Mouse (Mus musculus) heart, adult 8-10 months (tissue): ENCODE data around the gene Podxl2. TPM values are rescaled to one million over a fixed set of nuclear protein-coding genes. Genes with fewer than 3 reads are reported as not detected.
A peak's percentile ranks its signal among the peaks of the same experiment; 100 is the strongest.

ENCODE experiments used
- DNase-seq: peaks from one replicate; pipeline ENCODE4 v3.0.0; 2022; ENCODE audit warnings: low spot score
- total RNA-seq, 4 experiments: library from RNA; stranded (reverse); gene quantifications; 2 replicates each; pipeline ENCODE4 v1.2.4; 2022

Podxl2 gene
- total RNA-seq, 4 experiments from 2014 or later = 13.7 to 14.8 (median 14.2) TPM

- no peak for DNase-seq
These were observed 14.7 kb upstream of the Podxl2 start for GRCm38 (mm10) chr6:88889410-88890042.

GRCm38 (mm10) chr6:88886417-88886967 lies 11.6 kb upstream of the Podxl2 start:
- DNase-seq = no peak

DNA sequence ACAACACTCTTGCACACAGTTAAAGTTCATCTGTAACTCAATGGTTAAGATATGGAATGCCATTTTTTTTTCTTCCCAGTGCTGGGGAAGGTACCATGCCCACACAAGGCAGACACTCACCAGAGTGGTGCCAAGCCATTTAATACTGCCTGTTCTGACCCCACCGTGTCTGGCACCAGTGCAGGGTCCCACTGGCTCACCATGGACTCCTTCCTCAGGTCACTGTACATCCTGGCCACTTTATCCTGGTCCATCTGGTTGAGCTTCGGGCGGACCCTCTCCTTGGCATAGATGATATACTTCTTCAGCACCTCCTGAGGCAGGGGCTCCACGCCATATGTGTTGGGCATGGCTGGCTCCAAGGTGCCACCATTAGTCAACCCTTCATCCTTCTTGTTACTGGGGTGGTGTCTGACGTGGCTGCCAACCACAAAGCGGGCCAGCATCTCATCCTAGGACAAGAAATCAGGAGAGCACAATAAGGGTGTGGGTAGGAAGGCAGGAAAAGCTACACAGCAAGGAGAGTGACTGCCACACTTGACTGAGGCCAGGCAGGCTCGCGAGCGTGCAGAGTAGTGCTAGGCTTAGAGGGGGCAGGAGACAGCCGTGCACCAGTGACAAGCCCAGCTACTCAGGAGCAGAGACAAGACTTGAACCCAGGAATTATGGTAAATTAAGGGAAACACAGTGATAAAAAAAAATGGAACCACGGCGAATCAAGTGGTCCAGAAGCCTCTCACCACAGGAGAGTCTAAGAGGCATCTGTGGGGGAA lies 11.0 kb upstream of the Podxl2 start:
- DNase-seq = no peak

- DNase-seq = no peak
These were observed 9.8 kb upstream of the Podxl2 start for GRCm38 (mm10) chr6:88884690-88885089.

DNA sequence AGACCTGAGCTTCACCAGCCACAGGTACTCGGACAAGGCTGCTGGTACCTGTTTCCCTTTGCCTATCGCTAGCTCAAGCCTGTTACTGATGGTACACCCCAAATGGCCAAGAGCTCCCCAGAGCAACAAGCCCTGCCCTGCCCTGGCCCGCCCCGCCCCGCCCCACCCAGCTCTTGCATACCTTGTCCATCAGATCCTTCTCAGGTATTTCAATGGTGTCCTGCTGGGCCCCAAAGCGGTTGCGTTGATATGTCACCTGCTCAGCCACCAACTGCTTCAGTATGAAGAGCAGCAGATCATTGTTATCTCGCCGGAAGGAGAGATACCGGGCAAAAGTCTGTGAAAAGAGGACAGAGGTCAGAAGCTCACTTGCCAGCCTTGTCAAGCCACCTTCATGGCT lies 9.4 kb upstream of the Podxl2 start:
- no peak for DNase-seq

- no peak for DNase-seq
These were observed 6.5 kb upstream of the Podxl2 start for GRCm38 (mm10) chr6:88881334-88881733.

- DNase-seq = no peak
These were observed 4.6 kb upstream of the Podxl2 start for GRCm38 (mm10) chr6:88879471-88879870.

DNA sequence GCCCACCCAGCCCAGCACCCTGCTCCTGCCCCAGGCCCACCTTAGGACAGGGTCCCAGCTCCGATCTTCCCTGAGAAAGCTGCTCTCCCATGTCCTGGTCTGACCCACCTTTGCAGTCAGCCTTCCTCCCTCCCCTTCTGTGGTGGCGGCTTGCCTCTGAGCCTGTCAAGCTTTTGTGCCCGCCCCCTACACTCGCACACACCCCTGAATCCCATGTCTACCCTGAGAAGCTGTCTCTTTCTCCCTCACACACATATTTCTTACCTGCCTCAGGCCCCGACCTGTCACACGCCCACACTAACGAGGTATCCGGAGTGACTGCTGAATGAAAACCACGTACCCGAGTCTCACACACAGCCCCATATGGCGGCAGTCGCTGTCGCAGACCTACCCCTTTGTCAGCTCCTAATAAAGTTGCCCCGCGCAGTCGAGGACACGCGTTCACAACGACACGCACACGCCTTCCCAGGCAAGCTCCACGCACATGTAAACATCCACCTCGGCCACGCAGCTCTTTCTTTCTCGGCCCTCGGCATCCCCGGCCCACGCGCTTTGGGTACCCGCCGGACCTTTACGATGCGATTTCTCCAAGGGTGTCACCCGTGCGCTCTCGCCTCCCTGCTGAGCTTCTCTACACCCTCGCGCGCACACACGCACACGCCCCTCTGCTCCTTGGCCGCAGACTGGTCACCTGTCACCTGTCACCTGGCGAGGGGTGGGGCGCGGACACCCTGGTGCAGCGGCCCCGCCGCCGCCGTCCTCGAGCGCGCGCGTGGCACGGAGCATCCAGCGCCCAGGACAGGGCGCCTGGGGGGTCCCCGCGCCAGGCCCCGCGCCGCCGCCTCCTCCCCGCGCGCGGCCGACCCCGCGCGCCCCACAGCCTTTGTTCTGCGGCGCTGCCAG lies 628 bp downstream of the Podxl2 start:
- no peak for DNase-seq

- DNase-seq = no peak
These were observed 2.0 kb downstream of the Podxl2 start for GRCm38 (mm10) chr6:88872811-88873210.

GRCm38 (mm10) chr6:88871546-88871945 lies 3.3 kb downstream of the Podxl2 start:
- no peak for DNase-seq

DNA sequence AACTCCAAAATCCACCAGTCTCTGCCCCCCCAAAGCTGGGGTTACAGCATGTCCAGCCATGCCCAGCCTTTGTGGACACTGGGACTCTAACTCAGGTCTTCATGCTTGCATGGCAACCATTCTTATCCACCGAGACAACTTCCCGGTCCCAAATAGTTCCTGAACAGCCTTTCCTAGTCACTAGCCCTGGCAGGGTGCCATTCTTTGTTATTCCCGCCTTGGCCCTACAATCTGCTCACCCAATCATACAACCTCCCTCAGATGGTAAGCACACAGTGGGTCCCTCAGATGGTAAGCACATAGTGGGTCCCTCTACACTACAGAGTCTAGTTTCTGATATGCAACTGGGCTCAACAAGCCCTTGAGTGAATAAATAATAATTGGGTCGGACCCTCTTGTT lies 4.2 kb downstream of the Podxl2 start:
- no peak for DNase-seq

- DNase-seq = no peak
These were observed 5.4 kb downstream of the Podxl2 start for GRCm38 (mm10) chr6:88869459-88869858.

- DNase-seq = no peak
These were observed 9.1 kb downstream of the Podxl2 start for GRCm38 (mm10) chr6:88865704-88866103.

DNA sequence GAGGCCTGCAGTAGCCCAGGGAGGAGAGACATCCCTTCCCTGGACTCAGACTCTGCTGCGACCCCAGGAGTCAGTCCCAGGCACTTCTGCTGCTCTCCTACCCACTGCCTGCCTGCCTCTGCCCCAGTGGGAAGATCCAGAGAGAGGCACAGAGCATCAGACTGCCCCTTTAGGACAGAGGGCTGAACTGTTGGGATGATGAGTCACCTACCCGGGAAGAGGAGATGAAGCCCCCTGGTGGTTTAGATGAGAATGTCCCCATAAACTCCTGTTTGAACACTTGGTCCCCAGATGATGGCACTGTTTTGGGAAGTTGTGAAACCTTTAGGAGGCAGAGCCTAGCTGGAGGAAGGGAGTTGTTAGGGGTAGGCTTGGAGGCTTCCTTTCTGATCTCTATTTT lies 13.9 kb downstream of the Podxl2 start:
- DNase-seq = no peak

DNA sequence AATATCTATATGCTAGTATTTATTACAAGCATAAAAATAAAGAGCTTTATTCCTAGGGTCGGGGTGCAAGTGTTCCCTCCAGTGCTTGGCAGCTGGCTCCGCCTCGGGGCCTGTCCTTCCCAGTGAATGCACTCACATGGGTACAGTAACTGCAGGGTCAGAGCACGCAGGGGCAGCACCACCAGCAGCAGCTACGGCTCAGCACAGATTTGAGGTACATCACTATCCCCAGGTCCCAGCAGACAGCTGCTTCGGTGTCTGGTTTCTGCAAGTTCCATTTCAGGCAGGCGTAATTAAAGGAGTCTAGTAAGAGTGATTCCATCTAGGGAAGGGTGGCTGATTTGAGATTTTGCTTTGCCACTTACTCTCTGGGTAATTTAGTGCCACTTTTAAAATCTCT lies 16.5 kb downstream of the Podxl2 start:
- no peak for DNase-seq

DNA sequence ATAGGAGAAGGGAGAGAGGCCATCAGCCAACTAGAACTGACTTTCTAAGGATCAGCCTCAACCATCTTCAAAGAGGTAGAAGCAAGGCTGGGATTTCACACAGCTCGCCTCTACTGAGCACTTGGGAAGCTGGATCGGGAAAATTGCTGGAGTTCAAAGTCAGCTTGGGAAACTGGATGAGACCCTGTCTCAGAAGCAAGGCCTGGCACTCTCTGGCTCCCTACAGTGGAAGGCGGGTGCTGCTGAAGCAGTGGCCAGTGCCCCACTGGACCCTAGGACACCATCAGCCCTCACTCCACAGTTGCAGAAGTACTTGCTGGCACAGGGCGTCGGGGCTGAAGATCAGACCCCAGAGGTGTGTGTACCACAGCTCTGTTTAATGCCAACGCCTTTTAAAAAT lies 17.0 kb downstream of the Podxl2 start:
- DNase-seq = no peak

GRCm38 (mm10) chr6:88857249-88857648 lies 17.6 kb downstream of the Podxl2 start:
- peak; percentile 50 for DNase-seq

DNA sequence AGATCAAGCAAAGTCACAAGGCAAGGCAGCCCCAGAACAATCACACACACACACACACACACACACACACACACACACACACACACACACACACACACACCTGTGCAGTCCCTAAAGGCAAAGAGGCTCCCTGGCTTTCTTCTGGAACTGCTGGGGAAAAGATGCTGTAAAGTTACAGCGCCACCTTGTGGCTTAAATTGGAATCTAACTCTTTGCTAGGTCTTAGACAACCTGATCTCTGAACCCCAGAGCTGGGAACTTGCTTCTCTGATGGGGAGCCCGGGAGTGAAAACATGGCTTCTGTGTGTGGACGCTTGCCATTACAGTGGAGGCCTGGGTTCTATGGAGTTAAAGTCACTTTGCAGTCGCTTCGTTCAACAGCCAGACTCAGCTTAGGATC lies 19.2 kb downstream of the Podxl2 start:
- peak; percentile 68 for DNase-seq

DNA sequence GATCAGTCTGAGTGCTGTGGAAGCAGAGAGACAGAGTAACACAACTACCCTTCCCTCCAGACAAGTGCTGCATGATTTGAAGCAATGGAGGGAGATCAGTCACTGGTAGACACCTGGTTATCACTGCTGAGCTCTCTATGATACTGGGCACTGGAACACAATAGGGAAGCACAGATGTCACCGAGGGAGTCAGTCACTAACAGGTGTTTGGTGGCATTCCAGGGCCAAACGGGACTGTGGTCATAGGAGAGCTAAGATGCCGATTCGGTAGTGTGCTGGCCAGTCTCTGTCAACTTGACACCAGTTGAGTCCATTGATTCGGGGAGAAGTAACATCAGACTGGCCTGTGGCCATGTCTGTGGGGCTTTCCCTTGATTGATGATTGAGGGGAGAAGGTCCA lies 20.3 kb downstream of the Podxl2 start:
- no peak for DNase-seq

DNA sequence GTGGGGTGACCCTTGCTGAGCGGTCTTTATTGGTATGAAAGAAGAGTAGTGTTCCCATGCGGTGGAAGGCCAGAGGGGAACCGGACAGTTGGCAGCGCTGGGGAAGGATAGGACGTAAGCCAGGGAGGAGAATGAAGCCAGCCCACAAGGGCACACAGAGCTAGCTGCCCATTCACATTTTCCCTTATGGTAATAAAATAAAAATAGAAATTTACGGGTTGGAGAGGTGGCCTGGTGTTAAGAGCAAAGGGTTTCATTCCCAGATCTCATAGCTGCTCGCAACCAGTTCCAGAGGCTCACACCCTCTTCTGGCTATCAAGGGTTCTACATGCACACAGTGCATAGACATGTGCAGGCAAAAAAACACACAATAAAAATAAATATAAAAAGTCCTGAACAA lies 24.8 kb downstream of the Podxl2 start:
- DNase-seq = no peak

- DNase-seq = no peak
These were observed 25.6 kb downstream of the Podxl2 start for GRCm38 (mm10) chr6:88849270-88849669.

DNA sequence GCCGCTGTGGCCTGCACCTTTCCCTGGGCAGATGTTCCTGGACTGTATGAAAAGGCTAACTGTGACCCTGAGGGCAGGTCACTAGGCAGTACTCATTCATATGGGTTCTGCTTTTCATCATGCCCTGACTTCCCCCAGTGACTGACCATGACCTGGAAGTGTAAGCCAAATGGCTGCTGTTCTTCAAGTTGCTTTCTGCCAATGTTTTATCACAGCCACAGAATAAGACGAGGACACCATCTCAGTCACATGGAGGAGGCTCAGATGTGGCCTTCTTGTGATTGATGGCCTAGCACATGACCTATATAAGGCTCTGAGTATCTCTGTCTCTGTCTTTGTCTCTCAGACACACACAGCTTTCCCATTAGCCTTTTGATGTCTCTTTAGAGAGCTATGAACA lies 27.3 kb downstream of the Podxl2 start:
- DNase-seq = no peak
